Mouse (Mus musculus) thymus, postnatal 0 days (tissue): ENCODE measurements at regions not wholly inside any gene's neighbourhood (a gene's known extent, or its start where the extent isn't known, plus 50 kb on each side); places are given as distances from the start of the nearest gene placed in this dataset.

Experiments
- DNase-seq: peaks from one replicate; pipeline ENCODE4 v3.0.0-alpha.2; 2015; ENCODE audit warnings: low spot score

GRCm38 (mm10) chr16:52746186-52746585 is 292.3 kb upstream of the Alcam start:
- DNase-seq = no peak

- DNase-seq = no peak
Measured at GRCm38 (mm10) chr16:52744720-52745119, 290.8 kb upstream of the Alcam start.

GRCm38 (mm10) chr16:52742166-52742565 is 288.3 kb upstream of the Alcam start:
- no peak for DNase-seq

GRCm38 (mm10) chr16:52726120-52726844 is 272.4 kb upstream of the Alcam start:
- no peak for DNase-seq

- DNase-seq = no peak
Measured at GRCm38 (mm10) chr16:52718231-52718932, 264.5 kb upstream of the Alcam start.

GRCm38 (mm10) chr16:52690272-52690671 is 236.4 kb upstream of the Alcam start:
- no peak for DNase-seq

- no peak for DNase-seq
Measured at GRCm38 (mm10) chr16:52654825-52655224, 201.0 kb upstream of the Alcam start.
